Mouse (Mus musculus) urinary bladder, postnatal 10 days (tissue): Measurements from ENCODE around the gene Elavl2.

ENCODE experiments used
- DNase-seq: peaks from one replicate; pipeline ENCODE4 v3.0.0; 2022; ENCODE audit warnings: low spot score

The Elavl2 gene

DNA sequence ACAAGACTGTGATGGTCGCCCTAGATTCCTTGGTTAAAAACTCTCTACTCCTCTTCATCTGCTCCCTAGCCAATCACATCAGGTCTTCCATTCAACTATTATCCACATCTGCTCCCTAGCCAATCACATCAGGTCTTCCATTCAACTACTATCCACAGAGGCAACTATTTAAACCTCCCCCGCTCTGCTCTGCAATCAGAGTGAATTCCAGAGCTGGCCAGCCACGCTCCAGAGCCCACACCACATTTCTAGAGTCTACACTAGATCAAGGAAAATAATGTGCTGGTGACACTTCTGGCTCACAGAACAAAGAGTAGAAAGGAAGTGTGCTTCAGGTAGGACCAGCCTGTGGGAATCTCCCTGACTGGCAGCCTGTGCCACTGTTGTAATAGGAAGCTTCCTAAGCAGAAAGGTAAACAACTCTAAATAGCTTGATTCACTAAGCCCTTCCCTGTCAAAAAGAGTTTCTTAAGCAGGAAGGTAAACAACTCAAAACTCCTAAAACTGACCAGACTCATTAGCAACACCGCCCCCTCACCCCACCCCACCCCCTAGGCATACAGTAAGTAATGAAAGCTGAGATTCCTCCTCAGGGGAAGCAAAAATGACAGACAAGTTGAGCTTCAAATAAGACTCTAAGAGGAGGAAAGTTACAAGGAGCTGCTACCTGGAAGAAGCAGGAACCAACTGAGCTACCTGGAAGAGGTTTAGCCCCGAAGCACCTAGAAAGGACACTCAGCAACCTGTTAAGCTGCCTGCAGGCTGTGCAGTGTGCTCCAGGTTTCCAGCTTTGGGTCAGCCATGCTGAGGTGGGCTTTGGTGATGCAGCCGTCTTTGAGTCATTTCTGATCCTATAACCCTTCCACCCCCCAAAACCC, 191.9 kb downstream of the Elavl2 start:
- DNase-seq: no peak
